Mouse (Mus musculus) testis, adult 2 months (tissue): Measurements from ENCODE around the gene Unc5cl. TPM values are rescaled to one million over a fixed set of nuclear protein-coding genes. Genes with fewer than 3 reads are reported as not detected.

ENCODE experiments used
- H3K27ac ChIP-seq: fragments of 200-500 bp; 2 replicates; pipeline ENCODE4 v1.5.1; 2012; ENCODE audit warnings: low read depth, low read length; ENCODE audit not compliant: control insufficient read depth, insufficient read depth
- H3K27me3 ChIP-seq: fragments of 200-500 bp; 2 replicates; pipeline ENCODE4 v1.6.1; 2012; ENCODE audit warnings: mild to moderate bottlenecking, low read length, moderate library complexity; ENCODE audit not compliant: control insufficient read depth, insufficient read depth
- H3K36me3 ChIP-seq: fragments of 200-500 bp; 2 replicates; pipeline ENCODE4 v1.6.1; 2012; ENCODE audit warnings: mild to moderate bottlenecking, low read length; ENCODE audit not compliant: control insufficient read depth, insufficient read depth
- H3K4me1 ChIP-seq: fragments of 200-500 bp; 2 replicates; pipeline ENCODE4 v1.6.1; 2012; ENCODE audit warnings: low read length; ENCODE audit not compliant: control insufficient read depth, insufficient read depth
- H3K4me3 ChIP-seq: fragments of 200-500 bp; 2 replicates; pipeline ENCODE4 v1.5.1; 2012; ENCODE audit warnings: low read depth, mild to moderate bottlenecking, low read length, moderate library complexity, mixed read lengths; ENCODE audit not compliant: control insufficient read depth
- CTCF ChIP-seq: fragments of 200-500 bp; IDR thresholded peaks from 2 replicates; pipeline ENCODE4 v1.5.1; 2012; ENCODE audit warnings: low read depth, mild to moderate bottlenecking, inconsistent platforms, low read length, moderate library complexity; ENCODE audit not compliant: control insufficient read depth, insufficient read depth, insufficient replicate concordance
- POLR2A ChIP-seq: fragments of 200-500 bp; IDR thresholded peaks from 2 replicates; pipeline ENCODE4 v1.6.1; 2012; ENCODE audit warnings: low read depth, mild to moderate bottlenecking, inconsistent platforms, low read length, moderate library complexity; ENCODE audit not compliant: control insufficient read depth
- polyA plus RNA-seq: library from polyadenylated mRNA; depleted of rRNA; stranded (reverse); fragments of >200 nt; gene quantifications from 2 replicates; pipeline ENCODE4 v1.2.3, GENCODE M21; 2012

Unc5cl gene
- polyA plus RNA-seq, 1 experiment, result 0.73 TPM

- Histone ChIP-seq H3K27me3 (peaks cover 3% of the 10 kb centered on the region), H3K4me1 (peaks cover 5% of the 10 kb centered on the region), H3K36me3 (no peaks in the 10 kb centered on the region), H3K4me3 (no peak overlapping the region), H3K27ac (no peak overlapping the region)
- TF ChIP-seq CTCF (no peak), POLR2A (no peak)
Observed at GRCm38 (mm10) chr17:48544722-48545121, 90.0 kb downstream of the Unc5cl start.

DNA sequence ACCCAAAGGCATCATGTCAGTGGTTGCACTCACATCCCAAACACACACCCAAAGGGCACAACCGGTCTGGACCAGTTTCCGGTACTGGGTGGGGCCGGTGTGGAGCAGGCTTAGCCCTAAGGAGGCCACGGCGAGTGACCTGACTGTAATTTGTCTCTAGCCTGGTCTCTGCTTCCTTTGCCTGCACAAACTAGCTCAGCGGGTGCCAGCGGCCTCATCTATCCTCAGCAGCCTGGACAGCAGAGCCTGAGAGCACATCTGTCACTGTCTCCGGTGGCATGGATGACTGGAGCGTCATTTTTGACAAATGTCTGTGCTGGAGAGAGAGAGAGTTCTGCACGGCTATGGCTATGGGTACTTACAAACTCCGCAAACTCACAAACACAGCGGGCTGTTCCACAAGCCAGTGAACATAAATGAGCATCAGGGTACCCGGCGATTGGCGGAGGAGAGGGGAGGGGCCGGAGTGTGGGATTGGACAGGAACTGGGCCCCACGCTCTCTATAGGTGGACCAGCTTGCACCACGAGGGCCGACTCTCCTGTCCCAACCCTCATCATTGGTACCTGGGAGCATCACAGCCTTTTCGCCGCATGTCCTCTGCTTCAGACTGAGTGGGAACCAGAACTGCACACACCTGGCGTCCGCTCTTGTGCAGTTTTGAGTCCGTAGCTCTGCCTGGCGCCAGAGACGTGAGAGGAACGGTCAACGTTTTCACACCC, 90.7 kb downstream of the Unc5cl start:
- H3K27ac ChIP-seq, result no peak overlapping the region
- H3K27me3 ChIP-seq, result peaks cover 3% of the 10 kb centered on the region
- H3K36me3 ChIP-seq, result no peaks in the 10 kb centered on the region
- TF ChIP-seq POLR2A, result no peak
- TF ChIP-seq CTCF, result no peak
- H3K4me1 ChIP-seq, result peaks cover 5% of the 10 kb centered on the region
- peak overlapping the region; percentile 18 for H3K4me3 ChIP-seq

DNA sequence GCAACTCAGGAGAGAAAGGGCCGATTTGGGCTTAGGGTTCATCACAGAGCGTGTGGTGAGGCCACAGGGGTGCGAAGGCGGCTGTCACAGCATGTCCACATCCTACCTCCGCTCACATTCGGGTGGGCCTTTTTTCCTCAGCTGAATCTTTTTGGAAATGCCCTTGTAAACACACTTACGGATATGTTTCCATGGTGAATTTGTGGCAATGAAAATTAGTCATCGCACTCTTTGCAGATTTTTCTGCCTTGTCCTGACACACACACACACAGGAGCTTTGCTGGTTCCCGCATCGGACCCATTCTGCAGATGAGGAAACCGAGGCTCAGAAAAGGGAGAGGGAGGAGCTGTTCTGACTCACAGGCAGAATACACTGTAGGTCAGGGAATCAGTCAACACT, 91.3 kb downstream of the Unc5cl start:
- H3K4me1 ChIP-seq, result peaks cover 5% of the 10 kb centered on the region
- no peaks in the 10 kb centered on the region for H3K36me3 ChIP-seq
- no peak for TF ChIP-seq CTCF
- TF ChIP-seq POLR2A, result no peak
- H3K4me3 ChIP-seq, result no peak overlapping the region; the same call in 1 of the 2 replicates
- peaks cover 3% of the 10 kb centered on the region for H3K27me3 ChIP-seq
- no peak overlapping the region for H3K27ac ChIP-seq

DNA sequence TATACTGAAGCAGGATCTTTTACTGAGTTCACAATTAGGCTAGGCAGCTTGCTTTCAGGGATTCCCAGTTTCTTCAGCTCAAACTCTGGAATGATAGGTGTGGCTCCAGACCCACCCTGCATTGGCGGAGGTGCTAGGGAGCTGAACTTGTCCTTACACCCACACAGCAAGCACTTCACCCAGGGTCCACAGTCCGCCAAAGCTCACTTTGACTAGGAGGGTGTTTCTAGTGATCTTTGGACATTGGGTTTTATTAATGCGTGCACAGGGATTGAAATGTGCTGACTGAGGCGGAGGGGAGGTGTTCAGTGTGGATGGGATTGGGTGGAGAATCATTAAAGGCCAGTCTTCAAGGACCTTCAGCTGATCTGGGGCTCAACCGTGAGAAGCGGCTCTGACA, 93.0 kb downstream of the Unc5cl start:
- Histone ChIP-seq H3K4me1 (peaks cover 5% of the 10 kb centered on the region), H3K27ac (no peak overlapping the region), H3K36me3 (no peaks in the 10 kb centered on the region), H3K27me3 (peaks cover 3% of the 10 kb centered on the region), H3K4me3 (no peak overlapping the region)
- TF ChIP-seq POLR2A (no peak), CTCF (no peak)

DNA sequence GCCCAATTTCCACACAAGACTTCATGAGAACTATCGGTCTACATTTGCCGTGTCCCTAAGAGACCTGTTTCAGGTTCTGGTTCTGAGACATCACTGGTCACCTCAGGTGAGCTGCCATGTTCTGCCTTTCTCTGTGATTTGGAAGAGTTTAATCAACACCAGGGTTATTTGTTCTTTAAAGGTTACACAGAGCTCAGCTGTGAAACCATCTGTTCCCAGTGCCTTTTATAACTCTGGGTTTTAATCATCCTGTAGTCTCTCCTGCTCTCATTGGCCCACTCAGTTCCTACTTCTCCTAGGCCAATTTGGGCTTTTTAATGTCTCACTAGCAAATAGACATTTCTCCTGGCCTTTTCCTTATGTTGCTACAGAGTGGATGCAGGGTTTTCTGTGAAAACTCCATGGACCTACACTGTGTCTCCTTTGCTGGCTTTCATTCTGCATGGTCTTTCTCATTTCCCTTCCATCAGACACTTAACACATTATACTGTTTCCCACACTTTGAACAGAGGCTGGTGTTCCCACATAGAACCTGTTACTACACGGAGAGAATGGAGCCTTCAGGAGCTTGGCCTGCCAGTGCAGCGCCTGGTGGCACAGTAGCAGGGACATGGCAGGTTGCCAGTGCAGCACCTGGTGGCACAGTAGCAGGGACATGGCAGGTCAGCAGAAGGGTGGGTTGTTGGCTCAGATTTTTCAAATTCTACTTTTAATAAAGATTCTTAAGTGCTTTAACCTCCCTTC, 97.3 kb downstream of the Unc5cl start:
- no peak overlapping the region for H3K27ac ChIP-seq
- no peak for TF ChIP-seq CTCF
- TF ChIP-seq POLR2A, result no peak
- no peaks in the 10 kb centered on the region for H3K36me3 ChIP-seq
- H3K4me3 ChIP-seq, result no peak overlapping the region
- H3K4me1 ChIP-seq, result no peaks in the 10 kb centered on the region
- H3K27me3 ChIP-seq, result no peaks in the 10 kb centered on the region

DNA sequence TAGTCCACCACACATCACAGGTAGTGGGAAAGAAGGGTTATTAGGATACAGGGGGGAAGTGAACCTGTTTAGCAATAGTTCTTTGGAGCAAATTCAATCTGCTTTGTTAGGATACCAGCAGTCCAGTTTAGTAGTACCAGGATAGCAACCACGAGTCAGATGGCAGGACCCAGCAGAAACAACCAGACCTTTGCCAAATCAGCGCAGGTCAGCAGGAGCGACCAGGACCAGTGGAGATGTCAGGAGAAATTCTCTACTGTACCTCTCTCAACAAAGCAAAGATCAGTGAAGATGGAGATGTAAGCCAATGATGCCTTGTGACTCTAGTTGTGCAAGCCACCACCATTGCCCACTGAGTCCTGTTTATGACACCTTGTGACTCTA, 97.8 kb downstream of the Unc5cl start:
- no peak overlapping the region for H3K4me3 ChIP-seq
- H3K27me3 ChIP-seq, result no peaks in the 10 kb centered on the region
- H3K4me1 ChIP-seq, result no peaks in the 10 kb centered on the region
- no peaks in the 10 kb centered on the region for H3K36me3 ChIP-seq
- TF ChIP-seq POLR2A (no peak), CTCF (no peak)
- no peak overlapping the region for H3K27ac ChIP-seq

DNA sequence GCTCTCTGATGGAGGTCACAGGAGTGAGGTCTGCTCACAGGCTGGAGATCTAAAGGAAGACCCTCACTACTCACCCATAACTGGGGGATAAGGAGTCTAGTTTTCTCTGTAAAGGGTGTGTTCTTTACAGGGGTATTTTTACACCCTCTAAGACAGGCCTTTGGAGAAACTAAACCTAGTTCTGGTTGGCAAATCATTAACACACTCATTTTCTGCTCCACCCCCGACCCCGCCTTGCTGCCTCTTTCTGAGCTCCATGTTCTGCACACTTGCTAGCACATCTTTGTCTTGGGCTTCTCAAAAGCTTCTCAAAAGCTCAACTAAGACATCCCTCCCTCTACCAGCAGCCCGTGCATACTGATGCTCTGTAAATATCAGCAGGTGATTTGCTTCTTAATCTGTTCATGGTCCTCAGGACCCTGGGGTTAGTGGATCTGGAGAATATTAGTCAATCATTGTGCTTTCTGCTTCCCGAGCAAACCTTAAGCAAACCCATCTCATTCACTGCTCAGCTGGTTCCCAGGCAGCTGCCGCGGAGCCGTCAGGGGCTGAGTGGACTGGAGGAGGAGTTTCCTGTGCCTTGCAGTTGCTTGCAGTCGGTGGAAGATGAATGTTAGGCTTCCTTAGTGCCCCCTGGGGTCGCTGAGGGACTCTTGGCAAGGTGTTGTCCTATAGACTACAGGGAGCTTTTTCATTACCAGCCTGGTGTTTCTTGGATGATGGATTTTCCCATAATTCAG, 101.7 kb downstream of the Unc5cl start:
- Histone ChIP-seq H3K27ac (no peak overlapping the region), H3K27me3 (no peaks in the 10 kb centered on the region), H3K4me1 (peaks cover 3% of the 10 kb centered on the region; the same call in 1 of the 2 replicates), H3K36me3 (no peaks in the 10 kb centered on the region), H3K4me3 (no peak overlapping the region)
- TF ChIP-seq POLR2A, result no peak
- TF ChIP-seq CTCF, result no peak
